Mouse (Mus musculus) intestine, embryonic 16.5 days (tissue): Measurements from ENCODE around the gene Gm20388. TPM values are rescaled to one million over a fixed set of nuclear protein-coding genes. Genes with fewer than 3 reads are reported as not detected.

Experiments
- ATAC-seq: fragments of 200-750 bp; cut with Nextera tagmentation; 2 replicates; pipeline ENCODE4 v1.8.0; 2017; ENCODE audit warnings: moderate TSS enrichment, moderate library complexity
- H3K27ac ChIP-seq: fragments of 300-500 bp; sonication (generic); 2 replicates; pipeline ENCODE4 v1.5.1; 2014; ENCODE audit warnings: mild to moderate bottlenecking, low read length
- H3K27me3 ChIP-seq: fragments of 300-500 bp; sonication (generic); replicated peaks from 2 replicates; pipeline ENCODE4 v1.6.1; 2014; ENCODE audit warnings: low read length, control low read depth, mixed read lengths; ENCODE audit not compliant: control insufficient read depth, insufficient read depth
- H3K36me3 ChIP-seq: fragments of 300-500 bp; sonication (generic); 2 replicates; pipeline ENCODE4 v1.6.1; 2014; ENCODE audit warnings: low read length, control low read depth; ENCODE audit not compliant: control insufficient read depth, insufficient read depth
- H3K4me1 ChIP-seq: fragments of 300-500 bp; sonication (generic); 2 replicates; pipeline ENCODE4 v1.6.1; 2014; ENCODE audit warnings: low read length, control low read depth, mixed read lengths; ENCODE audit not compliant: control insufficient read depth, insufficient read depth
- H3K4me2 ChIP-seq: fragments of 300-500 bp; sonication (generic); 2 replicates; pipeline ENCODE4 v1.6.1; 2014; ENCODE audit warnings: low read depth, low read length, control low read depth
- H3K4me3 ChIP-seq: fragments of 300-500 bp; sonication (generic); 2 replicates; pipeline ENCODE4 v1.5.1; 2014; ENCODE audit warnings: mild to moderate bottlenecking, low read length
- H3K9ac ChIP-seq: fragments of 300-500 bp; sonication (generic); 2 replicates; pipeline ENCODE4 v1.6.1; 2014; ENCODE audit warnings: low read depth, low read length
- H3K9me3 ChIP-seq: fragments of 300-500 bp; sonication (generic); 2 replicates; pipeline ENCODE4 v1.6.1; 2016; ENCODE audit warnings: low read length, control low read depth; ENCODE audit not compliant: control insufficient read depth
- WGBS: fragments of 180-500 bp; shearing (Covaris S2); extraction: QIAGEN DNeasy Blood & Tissue Kit; methylation state at CpG from one replicate; pipeline ENCODE4 v1.1.7; 2014; 5-methylcytosine and 5-hydroxymethylcytosine counted together
- polyA plus RNA-seq: library from polyadenylated mRNA; unstranded; fragments of >200 nt; fragmentation: Nextera tagmentation; extraction: Ambion mirVana; gene quantifications from 2 replicates; pipeline ENCODE4 v1.2.1, GENCODE M21; 2015

Gene Gm20388
- polyA plus RNA-seq, 1 experiment from 2014 or later = 5.8 TPM

GRCm38 (mm10) chr8:123110649-123111048 is 3200.0 kb downstream of the Gm20388 start:
- Histone ChIP-seq H3K9ac (no peak overlapping the region), H3K4me3 (no peak overlapping the region), H3K4me2 (no peak overlapping the region), H3K27ac (no peak overlapping the region), H3K27me3 (no peaks in the 10 kb centered on the region), H3K36me3 (0 out of 2 replicates have a peak, but pooled peaks cover under 1% of the 10 kb centered on the region), H3K9me3 (no peaks in the 10 kb centered on the region), H3K4me1 (no peaks in the 10 kb centered on the region)
- peak; percentile 68 for ATAC-seq
- WGBS = 13% methylated on average over 4 of the region's 4 CpGs

DNA sequence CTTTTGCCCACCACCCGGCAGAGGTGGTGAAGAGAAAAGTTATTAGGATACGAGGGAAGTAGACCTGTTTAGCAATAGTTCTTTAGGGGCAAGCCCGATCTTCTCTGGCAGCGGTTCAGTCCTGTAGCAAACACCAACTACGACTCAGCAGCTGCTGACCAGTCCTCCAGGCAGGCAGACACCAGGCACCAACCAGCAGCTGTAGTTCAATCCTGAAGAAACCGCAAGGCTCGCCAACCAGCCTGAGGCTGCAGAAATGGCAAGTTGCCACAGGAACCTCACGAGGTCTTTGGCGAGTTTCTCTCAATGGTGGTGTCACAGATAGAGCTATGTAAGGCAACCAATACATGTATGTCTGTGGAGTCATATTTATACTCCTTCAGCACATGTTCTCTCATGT is 3202.3 kb downstream of the Gm20388 start:
- Histone ChIP-seq H3K4me3 (no peak overlapping the region), H3K36me3 (no peaks in the 10 kb centered on the region), H3K27ac (no peak overlapping the region), H3K27me3 (peaks cover 18% of the 10 kb centered on the region), H3K9me3 (no peaks in the 10 kb centered on the region), H3K4me2 (no peak overlapping the region), H3K4me1 (peaks cover 15% of the 10 kb centered on the region), H3K9ac (no peak overlapping the region)
- no peak for ATAC-seq
- 78% methylated on average over 9 of the region's 9 CpGs for WGBS

DNA sequence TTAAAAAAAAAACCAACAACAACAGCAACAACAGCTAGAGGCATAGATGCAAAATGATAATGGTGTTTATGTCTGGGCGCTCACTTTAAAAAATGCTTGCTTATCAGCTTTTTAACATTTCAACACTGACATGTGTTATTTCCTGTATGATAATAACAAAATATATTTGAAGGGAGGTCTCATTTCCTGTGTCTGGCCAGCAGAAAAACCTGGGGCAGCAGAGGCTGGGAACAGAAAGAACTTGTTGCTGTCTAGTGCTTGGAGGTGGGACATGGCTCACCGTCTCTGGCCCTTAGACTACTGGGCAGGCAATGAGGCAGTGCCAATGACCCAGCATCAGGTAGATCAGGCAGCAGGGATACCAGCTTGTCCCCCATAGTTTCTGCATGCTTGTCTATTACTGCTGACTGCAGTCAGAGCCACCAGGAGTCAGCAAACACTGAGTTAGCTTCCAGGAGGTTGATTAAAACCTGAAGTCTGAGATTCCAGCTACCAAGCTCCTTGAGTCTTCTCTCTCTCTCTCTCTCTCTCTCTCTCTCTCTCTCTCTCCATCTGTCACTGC is 3203.3 kb downstream of the Gm20388 start:
- Histone ChIP-seq H3K4me3 (no peak overlapping the region), H3K9ac (no peak overlapping the region), H3K27me3 (peaks cover 29% of the 10 kb centered on the region), H3K27ac (no peak overlapping the region), H3K4me2 (no peak overlapping the region), H3K9me3 (no peaks in the 10 kb centered on the region), H3K4me1 (peaks cover 19% of the 10 kb centered on the region), H3K36me3 (no peaks in the 10 kb centered on the region)
- WGBS = 47% methylated on average over 2 of the region's 2 CpGs
- no peak for ATAC-seq

DNA sequence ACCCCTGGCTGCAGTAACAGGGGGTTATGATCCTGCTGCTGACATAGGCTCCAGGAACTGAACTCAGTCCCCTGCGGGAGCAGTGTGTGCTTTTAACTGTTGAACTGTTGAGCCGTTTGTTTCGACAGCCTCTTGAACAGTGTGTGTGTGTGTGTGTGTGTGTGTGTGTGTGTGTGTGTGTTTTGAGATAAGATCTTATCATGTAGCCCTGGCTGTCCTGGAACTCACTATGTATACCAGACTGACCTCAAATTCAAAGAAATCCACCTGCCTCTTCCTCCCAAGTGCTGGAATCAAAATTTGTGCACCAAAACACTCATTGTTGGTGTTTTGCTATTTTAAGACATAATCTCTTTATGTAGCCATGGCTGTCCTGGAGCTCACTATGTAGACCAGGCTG is 3204.0 kb downstream of the Gm20388 start:
- Histone ChIP-seq H3K4me1 (peaks cover 19% of the 10 kb centered on the region), H3K9me3 (no peaks in the 10 kb centered on the region), H3K27me3 (peaks cover 36% of the 10 kb centered on the region), H3K27ac (no peak overlapping the region), H3K36me3 (no peaks in the 10 kb centered on the region), H3K9ac (no peak overlapping the region), H3K4me3 (no peak overlapping the region), H3K4me2 (no peak overlapping the region)
- 35% methylated on average over 3 of the region's 3 CpGs for WGBS
- ATAC-seq = no peak

GRCm38 (mm10) chr8:123117127-123117731 is 3206.6 kb downstream of the Gm20388 start, which contains the start of gene Cpne7:
Cpne7 (plus strand) TSS chr8:123117374.
- H3K27ac ChIP-seq = no peak within 1 kb of the TSS
- WGBS = 2% methylated on average over 51 of the region's 51 CpGs
- H3K36me3 ChIP-seq = no peaks in the 10 kb centered on the region
- peak within 1 kb of the TSS; percentile 48 for H3K4me3 ChIP-seq
- peak within 1 kb of the TSS; percentile 98 for H3K4me2 ChIP-seq
- ATAC-seq = peak; percentile 56; the same call in 1 of the 2 replicates
- no peaks in the 10 kb centered on the region for H3K9me3 ChIP-seq
- H3K4me1 ChIP-seq = peaks cover 19% of the 10 kb centered on the region
- peaks cover 37% of the 10 kb centered on the region for H3K27me3 ChIP-seq
- peak within 1 kb of the TSS; percentile 48 for H3K9ac ChIP-seq

GRCm38 (mm10) chr8:123117744-123118143 is 3207.1 kb downstream of the Gm20388 start:
- Histone ChIP-seq H3K4me3 (peak overlapping the region; percentile 48), H3K4me1 (peaks cover 19% of the 10 kb centered on the region), H3K4me2 (peak overlapping the region; percentile 98), H3K9me3 (no peaks in the 10 kb centered on the region), H3K36me3 (no peaks in the 10 kb centered on the region), H3K9ac (peak overlapping the region; percentile 48), H3K27ac (no peak overlapping the region), H3K27me3 (peaks cover 37% of the 10 kb centered on the region)
- peak; percentile 21; the same call in 1 of the 2 replicates for ATAC-seq
- 3% methylated on average over 17 of the region's 17 CpGs for WGBS

GRCm38 (mm10) chr8:123122059-123122458 is 3211.4 kb downstream of the Gm20388 start:
- H3K4me1 ChIP-seq = peaks cover 21% of the 10 kb centered on the region
- 46% methylated on average over 9 of the region's 9 CpGs for WGBS
- H3K9ac ChIP-seq = no peak overlapping the region
- no peak overlapping the region for H3K27ac ChIP-seq
- peaks cover 27% of the 10 kb centered on the region for H3K27me3 ChIP-seq
- no peak overlapping the region for H3K4me3 ChIP-seq
- H3K9me3 ChIP-seq = no peaks in the 10 kb centered on the region
- no peak overlapping the region for H3K4me2 ChIP-seq
- H3K36me3 ChIP-seq = no peaks in the 10 kb centered on the region
- ATAC-seq = no peak

DNA sequence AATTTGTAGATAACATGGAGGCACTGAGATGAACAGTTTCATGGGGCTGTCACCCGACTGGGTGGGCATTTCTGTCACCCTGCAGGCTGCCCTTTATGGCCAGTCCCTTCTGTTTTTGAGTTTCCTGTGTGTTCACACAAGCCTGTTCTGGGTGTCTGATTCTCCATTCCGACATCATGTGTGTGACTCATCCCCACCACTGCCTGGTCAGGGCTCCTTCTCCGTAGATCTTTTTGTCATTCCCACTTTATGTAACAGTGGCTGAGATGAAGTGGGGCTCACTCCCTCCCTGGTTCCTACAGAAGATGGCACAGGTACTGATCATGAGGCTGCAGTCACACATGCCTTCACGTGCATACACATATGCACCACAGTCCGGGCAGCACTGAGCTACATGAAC is 3212.0 kb downstream of the Gm20388 start:
- H3K4me2 ChIP-seq = no peak overlapping the region
- H3K9me3 ChIP-seq = no peaks in the 10 kb centered on the region
- H3K36me3 ChIP-seq = no peaks in the 10 kb centered on the region
- H3K4me1 ChIP-seq = peaks cover 15% of the 10 kb centered on the region; the same call in 1 of the 2 replicates
- WGBS = 81% methylated on average over 5 of the region's 5 CpGs
- H3K27ac ChIP-seq = no peak overlapping the region
- ATAC-seq = no peak
- H3K4me3 ChIP-seq = no peak overlapping the region
- no peak overlapping the region for H3K9ac ChIP-seq
- peaks cover 21% of the 10 kb centered on the region for H3K27me3 ChIP-seq

DNA sequence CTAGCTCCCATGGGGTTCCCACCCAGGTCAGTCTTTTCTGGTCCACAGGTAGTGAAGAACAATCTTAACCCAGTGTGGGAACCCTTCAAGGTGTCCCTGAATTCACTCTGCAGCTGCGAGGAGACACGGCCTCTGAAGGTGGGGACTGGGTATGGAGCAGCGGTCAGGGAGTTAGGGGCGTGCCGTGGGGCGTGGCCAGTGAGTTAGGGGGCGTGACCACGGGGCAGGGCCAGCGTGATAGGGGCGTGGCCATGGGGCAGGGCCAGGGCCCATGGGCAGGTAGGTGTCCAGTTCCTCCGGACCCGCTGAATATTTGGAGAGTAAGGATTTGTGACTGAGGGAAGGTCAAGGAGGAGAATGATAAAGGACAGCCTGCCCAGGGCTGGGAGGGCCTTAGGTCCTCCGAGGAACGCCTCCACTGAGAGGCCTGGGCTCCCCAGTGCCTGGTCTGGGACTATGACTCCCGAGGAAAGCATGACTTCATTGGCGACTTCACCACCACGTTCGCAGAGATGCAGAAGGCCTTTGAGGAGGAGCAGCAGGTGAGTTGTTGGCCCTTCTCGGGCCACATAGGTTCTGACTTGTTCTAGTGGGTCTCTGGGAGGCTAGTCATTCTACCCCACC is 3215.7 kb downstream of the Gm20388 start:
- Histone ChIP-seq H3K9ac (0 out of 2 replicates have a peak overlapping the region, but pooled peaks have one; percentile 10), H3K9me3 (no peaks in the 10 kb centered on the region), H3K36me3 (no peaks in the 10 kb centered on the region), H3K4me1 (peaks cover 9% of the 10 kb centered on the region; the same call in 1 of the 2 replicates), H3K27ac (no peak overlapping the region), H3K4me3 (peak overlapping the region; percentile 29), H3K4me2 (peak overlapping the region; percentile 45), H3K27me3 (no peaks in the 10 kb centered on the region)
- 7% methylated on average over 19 of the region's 19 CpGs for whole genome bisulfite sequencing
- peak; percentile 90 for ATAC-seq
